Mouse (Mus musculus) kidney, adult 2 months (tissue): ENCODE data around the gene Gm9844.

ENCODE experiments used
- CTCF ChIP-seq: fragments of 200-500 bp; conservative IDR thresholded peaks from 2 replicates; pipeline ENCODE4 v1.5.1; 2011; ENCODE audit warnings: low read depth, mild to moderate bottlenecking, control low read depth, low read length, moderate library complexity, mixed read lengths; ENCODE audit not compliant: insufficient read depth, insufficient read length
- POLR2A ChIP-seq: fragments of 200-500 bp; IDR thresholded peaks from one replicate; pipeline ENCODE4 v1.6.1; 2011; ENCODE audit warnings: low read depth, low read length, control low read depth

DNA sequence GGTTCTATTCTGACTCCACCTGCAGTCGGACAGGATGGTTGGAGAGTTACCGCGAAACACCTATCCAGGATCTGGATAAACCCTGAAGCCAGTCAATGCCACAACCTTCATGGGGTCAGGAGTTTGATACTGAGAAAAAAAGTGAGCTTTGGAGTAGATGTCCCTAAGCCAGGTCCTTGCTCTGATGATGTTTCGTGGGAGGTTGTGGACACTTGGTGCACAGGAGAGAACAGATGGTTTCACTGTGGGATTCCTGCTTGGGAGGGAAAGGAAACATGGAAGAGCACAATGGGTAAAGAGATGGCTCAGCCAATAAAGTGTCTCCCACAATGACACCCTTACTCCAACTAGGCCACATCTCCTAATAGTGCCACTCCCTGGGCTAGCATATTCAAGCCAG, 34.8 kb upstream of the Gm9844 start:
- no peak for TF ChIP-seq CTCF
- no peak for TF ChIP-seq POLR2A
